Mouse (Mus musculus) kidney, postnatal 0 days (tissue): ENCODE data around the gene Tmem231. TPM values are rescaled to one million over a fixed set of nuclear protein-coding genes. Genes with fewer than 3 reads are reported as not detected.

Experiments
- ATAC-seq: fragments of 200-750 bp; cut with Nextera tagmentation; replicated peaks from 2 replicates; pipeline ENCODE4 v1.8.0; 2017; ENCODE audit warnings: low read depth, moderate number of reproducible peaks, moderate TSS enrichment, moderate library complexity; ENCODE audit not compliant: low FRiP score
- DNase-seq: peaks from one replicate; pipeline ENCODE4 v3.0.0-alpha.2; 2016; ENCODE audit warnings: low spot score
- H3K27ac ChIP-seq: fragments of 300-500 bp; sonication (generic); 2 replicates; pipeline ENCODE4 v1.5.1; 2014; ENCODE audit warnings: mild to moderate bottlenecking
- H3K27me3 ChIP-seq: fragments of 300-500 bp; sonication (generic); 2 replicates; pipeline ENCODE4 v1.6.1; 2014; ENCODE audit warnings: low read length, mixed read lengths; ENCODE audit not compliant: insufficient read depth
- H3K36me3 ChIP-seq: fragments of 300-500 bp; sonication (generic); 2 replicates; pipeline ENCODE4 v1.6.1; 2014; ENCODE audit warnings: low read length, mixed read lengths; ENCODE audit not compliant: insufficient read depth
- H3K4me1 ChIP-seq: fragments of 300-500 bp; sonication (generic); replicated peaks from 2 replicates; pipeline ENCODE4 v1.6.1; 2014; ENCODE audit warnings: antibody characterized with exemption, low read length, mixed read lengths; ENCODE audit not compliant: insufficient read depth
- H3K4me2 ChIP-seq: fragments of 300-500 bp; sonication (generic); 2 replicates; pipeline ENCODE4 v1.6.1; 2014; ENCODE audit warnings: mild to moderate bottlenecking, low read length, moderate library complexity, mixed read lengths
- H3K4me3 ChIP-seq: fragments of 300-500 bp; sonication (generic); replicated peaks from 2 replicates; pipeline ENCODE4 v1.5.1; 2014; ENCODE audit warnings: low read depth, low read length
- H3K9ac ChIP-seq: fragments of 300-500 bp; sonication (generic); 2 replicates; pipeline ENCODE4 v1.6.1; 2014; ENCODE audit warnings: low read depth, low read length
- H3K9me3 ChIP-seq: fragments of 300-500 bp; sonication (generic); replicated peaks from 2 replicates; pipeline ENCODE4 v1.6.1; 2016; ENCODE audit warnings: low read length, inconsistent platforms, mixed read lengths
- CTCF ChIP-seq: IDR thresholded peaks from 2 replicates; pipeline ENCODE4 v1.5.1; 2016; ENCODE audit warnings: antibody characterized with exemption, low read depth, mild to moderate bottlenecking, moderate library complexity
- WGBS: fragments of 180-500 bp; shearing (Covaris S2); extraction: QIAGEN DNeasy Blood & Tissue Kit; methylation state at CpG from one replicate; pipeline ENCODE4 v1.1.7; 2014; 5-methylcytosine and 5-hydroxymethylcytosine counted together
- polyA plus RNA-seq: library from polyadenylated mRNA; unstranded; fragments of >200 nt; fragmentation: Nextera tagmentation; extraction: Ambion mirVana; gene quantifications from 2 replicates; pipeline ENCODE4 v1.2.1, GENCODE M21; 2015

The Tmem231 gene
- polyA plus RNA-seq, 1 experiment from 2014 or later: 17.3 TPM

- peaks cover 3% of the 10 kb centered on the region; the same call in 1 of the 2 replicates for H3K36me3 ChIP-seq
- DNase-seq: no peak
- TF ChIP-seq CTCF: no peak
- no peaks in the 10 kb centered on the region for H3K4me1 ChIP-seq
- no peaks in the 10 kb centered on the region for H3K9me3 ChIP-seq
- no peak overlapping the region for H3K4me2 ChIP-seq
- no peak overlapping the region for H3K27ac ChIP-seq
- H3K4me3 ChIP-seq: no peak overlapping the region
- H3K27me3 ChIP-seq: no peaks in the 10 kb centered on the region
- no peak for ATAC-seq
- 47% methylated on average over 5 of the region's 5 CpGs for WGBS
- no peak overlapping the region for H3K9ac ChIP-seq
Measured at GRCm38 (mm10) chr8:111968991-111969390, 35.3 kb upstream of the Tmem231 start.

DNA sequence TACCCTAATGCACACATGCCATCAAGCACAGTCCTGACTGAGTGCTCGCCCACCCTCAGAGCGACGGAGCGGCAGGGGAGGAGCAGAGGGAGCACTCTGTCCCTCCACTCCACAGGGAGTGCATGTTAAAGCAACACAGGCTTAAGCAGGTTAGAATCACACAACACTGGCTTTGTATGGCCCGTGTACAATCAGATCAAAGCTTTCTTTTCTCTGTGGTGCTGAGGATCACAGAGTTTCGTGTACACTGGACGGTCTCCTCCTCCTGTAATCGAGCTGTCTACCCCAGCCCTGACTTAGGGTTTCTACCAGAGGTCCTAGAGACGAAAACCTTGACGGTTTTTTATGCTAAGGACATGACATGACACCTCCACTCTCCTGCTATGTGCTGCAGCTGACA, 34.9 kb upstream of the Tmem231 start:
- ATAC-seq: no peak
- H3K36me3 ChIP-seq: 0 out of 2 replicates have a peak, but pooled peaks cover 3% of the 10 kb centered on the region
- 85% methylated on average over 10 of the region's 10 CpGs for WGBS
- no peaks in the 10 kb centered on the region for H3K27me3 ChIP-seq
- no peak overlapping the region for H3K9ac ChIP-seq
- H3K27ac ChIP-seq: no peak overlapping the region
- no peaks in the 10 kb centered on the region for H3K9me3 ChIP-seq
- no peak for TF ChIP-seq CTCF
- H3K4me1 ChIP-seq: no peaks in the 10 kb centered on the region
- no peak overlapping the region for H3K4me3 ChIP-seq
- no peak overlapping the region for H3K4me2 ChIP-seq
- DNase-seq: no peak

- H3K9me3 ChIP-seq: no peaks in the 10 kb centered on the region
- H3K4me2 ChIP-seq: no peak overlapping the region
- 0 out of 2 replicates have a peak, but pooled peaks cover under 1% of the 10 kb centered on the region for H3K36me3 ChIP-seq
- H3K27me3 ChIP-seq: no peaks in the 10 kb centered on the region
- no peak overlapping the region for H3K27ac ChIP-seq
- H3K4me3 ChIP-seq: no peak overlapping the region
- H3K4me1 ChIP-seq: no peaks in the 10 kb centered on the region
- no peak for ATAC-seq
- WGBS: 86% methylated on average over 5 of the region's 5 CpGs
- no peak overlapping the region for H3K9ac ChIP-seq
- no peak for TF ChIP-seq CTCF
- DNase-seq: no peak
Measured at GRCm38 (mm10) chr8:111967246-111967870, 33.7 kb upstream of the Tmem231 start.

DNA sequence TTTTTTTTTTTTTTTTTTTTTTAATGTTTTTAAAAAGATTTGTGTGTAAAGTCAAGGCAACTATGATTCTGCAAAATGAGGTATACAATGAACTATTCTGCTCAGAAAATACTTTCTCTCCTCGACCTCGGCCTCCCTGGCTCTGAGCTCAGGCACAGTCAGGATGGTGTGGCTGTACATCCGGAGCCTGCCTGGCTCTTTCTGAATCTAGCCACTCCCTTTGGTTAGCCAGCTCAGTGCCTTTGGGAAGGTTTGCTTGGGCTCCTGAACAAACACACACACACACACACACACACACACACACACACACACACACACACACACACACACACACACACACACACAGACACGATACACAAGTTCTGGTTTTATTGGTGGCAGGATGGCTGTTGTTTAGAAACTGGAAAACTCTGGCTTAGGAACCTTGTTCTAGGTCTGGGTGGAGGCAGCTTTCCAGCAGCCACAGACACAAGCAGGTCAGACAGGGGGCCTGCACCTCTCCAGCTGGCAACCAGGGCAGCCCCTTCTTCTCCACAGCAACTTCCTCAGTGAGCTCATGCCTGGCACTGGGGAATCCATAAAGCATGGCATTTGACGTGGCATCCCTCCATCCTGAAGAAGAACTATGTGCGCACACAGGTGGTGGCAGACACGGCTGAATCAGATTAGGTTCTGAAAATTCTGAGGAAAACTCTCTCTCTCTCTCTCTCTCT, 31.3 kb upstream of the Tmem231 start:
- no peak for TF ChIP-seq CTCF
- H3K4me1 ChIP-seq: no peaks in the 10 kb centered on the region
- no peaks in the 10 kb centered on the region for H3K27me3 ChIP-seq
- no peak overlapping the region for H3K4me2 ChIP-seq
- no peaks in the 10 kb centered on the region for H3K36me3 ChIP-seq
- H3K9ac ChIP-seq: no peak overlapping the region
- no peak overlapping the region for H3K27ac ChIP-seq
- H3K4me3 ChIP-seq: no peak overlapping the region
- DNase-seq (no peak), ATAC-seq (no peak)
- 72% methylated on average over 7 of the region's 7 CpGs for WGBS
- no peaks in the 10 kb centered on the region for H3K9me3 ChIP-seq

GRCm38 (mm10) chr8:111964351-111964750, 30.7 kb upstream of the Tmem231 start:
- Histone ChIP-seq H3K4me1 (no peaks in the 10 kb centered on the region), H3K4me3 (no peak overlapping the region), H3K9ac (no peak overlapping the region), H3K27me3 (no peaks in the 10 kb centered on the region), H3K27ac (no peak overlapping the region), H3K9me3 (no peaks in the 10 kb centered on the region), H3K4me2 (no peak overlapping the region), H3K36me3 (no peaks in the 10 kb centered on the region)
- TF ChIP-seq CTCF: no peak
- ATAC-seq: no peak
- 50% methylated on average over 5 of the region's 5 CpGs for WGBS
- no peak for DNase-seq

GRCm38 (mm10) chr8:111963546-111963945, 29.9 kb upstream of the Tmem231 start:
- WGBS: 91% methylated on average over 4 of the region's 4 CpGs
- no peaks in the 10 kb centered on the region for H3K9me3 ChIP-seq
- no peak for TF ChIP-seq CTCF

More at GRCm38 (mm10) chr8:111963546-111963945, 29.9 kb upstream of the Tmem231 start:
- H3K4me3 ChIP-seq: no peak overlapping the region
- no peak overlapping the region for H3K4me2 ChIP-seq
- no peak overlapping the region for H3K9ac ChIP-seq
- DNase-seq: no peak
- H3K27ac ChIP-seq: no peak overlapping the region
- ATAC-seq: no peak
- no peaks in the 10 kb centered on the region for H3K27me3 ChIP-seq
- H3K36me3 ChIP-seq: 0 out of 2 replicates have a peak, but pooled peaks cover 2% of the 10 kb centered on the region
- no peaks in the 10 kb centered on the region for H3K4me1 ChIP-seq
